Mouse (Mus musculus): Measurements from ENCODE around the gene Tnfaip6.
"Not testable (repeated sequence)": the region's sequence is repeated elsewhere in the genome, so short reads cannot be mapped to it uniquely, and the experiment has no call there.

The Tnfaip6 gene

DNA sequence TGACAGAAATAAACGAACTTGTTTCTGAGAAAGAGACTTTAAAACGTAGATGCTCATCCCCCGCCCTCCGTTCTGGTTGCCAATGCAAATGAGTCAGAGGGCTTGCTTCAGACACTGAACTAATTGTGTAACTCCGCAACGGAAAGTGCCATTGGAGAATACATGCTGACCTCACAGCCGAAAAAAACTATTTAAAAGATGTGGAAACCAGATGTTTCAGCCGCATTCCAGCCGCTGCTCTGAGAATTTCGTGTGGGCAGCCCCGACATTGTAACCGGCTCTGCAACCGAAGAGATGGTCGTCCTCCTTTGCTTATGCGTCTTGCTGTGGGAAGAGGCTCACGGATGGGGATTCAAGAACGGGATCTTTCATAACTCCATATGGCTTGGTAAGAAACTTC lies at the start of gene Tnfaip6:
Gene Tnfaip6 (plus strand): TSS at position 128 of the 400 bp plus-strand sequence.
- peak; percentile 4 to 7 for DNase-seq

- no peak for DNase-seq
These were observed 48.2 kb upstream of the Tnfaip6 start for GRCm38 (mm10) chr2:51989559-51989958.

- DNase-seq = no peak
These were observed 46.4 kb upstream of the Tnfaip6 start for GRCm38 (mm10) chr2:51991447-51991846.

GRCm38 (mm10) chr2:51999996-52000395 lies 37.8 kb upstream of the Tnfaip6 start:
- no peak for DNase-seq

- no peak for DNase-seq
These were observed 36.3 kb upstream of the Tnfaip6 start for GRCm38 (mm10) chr2:52001521-52001920.

GRCm38 (mm10) chr2:52002299-52002698 lies 35.5 kb upstream of the Tnfaip6 start:
- DNase-seq = not testable (repeated sequence)

DNA sequence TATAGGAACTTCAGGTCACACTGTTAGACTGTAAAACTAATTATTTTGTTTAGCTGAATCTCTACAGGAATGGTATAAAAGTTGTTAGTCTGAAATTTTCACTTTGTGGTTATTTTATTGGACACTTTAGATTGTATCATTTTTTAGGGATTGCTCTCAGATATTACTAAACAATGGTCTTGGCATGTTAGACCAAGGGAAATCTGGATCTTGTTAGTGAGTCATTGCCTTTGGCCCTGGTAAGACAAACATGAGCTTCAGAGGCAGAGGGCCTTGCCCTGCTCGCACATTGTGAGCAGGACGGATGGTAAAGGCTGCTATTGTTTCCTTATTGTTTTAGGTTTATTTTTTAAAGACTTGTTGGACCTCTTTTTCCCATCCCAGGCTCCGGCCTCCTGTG lies 31.4 kb upstream of the Tnfaip6 start:
- no peak for DNase-seq

GRCm38 (mm10) chr2:52011820-52012219 lies 26.0 kb upstream of the Tnfaip6 start:
- DNase-seq = not testable (repeated sequence)

DNA sequence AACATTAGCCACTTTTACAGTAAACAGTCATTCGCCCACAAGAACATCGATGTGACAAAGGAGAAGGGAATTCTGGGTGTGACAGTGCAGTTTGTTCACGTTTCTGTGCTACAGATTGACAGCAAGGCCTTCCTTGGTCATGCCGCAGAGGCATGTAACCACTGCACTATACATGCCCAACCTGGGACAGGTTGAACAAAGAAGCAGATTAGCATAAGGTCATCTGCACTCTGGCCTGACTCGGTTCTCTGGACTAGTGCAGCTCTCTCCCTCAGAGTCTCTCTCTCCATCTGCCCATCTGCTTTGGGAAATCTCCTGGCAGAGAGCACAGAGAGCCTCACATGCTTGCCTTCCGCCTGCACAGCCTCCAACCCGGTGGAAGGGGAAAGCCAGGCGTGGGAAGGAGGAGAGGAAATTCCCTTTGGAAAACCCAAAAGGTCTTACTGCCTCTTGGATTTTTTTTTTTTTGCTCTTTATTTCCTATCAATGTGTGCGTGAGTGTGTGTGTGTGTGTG lies 24.4 kb upstream of the Tnfaip6 start:
- DNase-seq = no peak

DNA sequence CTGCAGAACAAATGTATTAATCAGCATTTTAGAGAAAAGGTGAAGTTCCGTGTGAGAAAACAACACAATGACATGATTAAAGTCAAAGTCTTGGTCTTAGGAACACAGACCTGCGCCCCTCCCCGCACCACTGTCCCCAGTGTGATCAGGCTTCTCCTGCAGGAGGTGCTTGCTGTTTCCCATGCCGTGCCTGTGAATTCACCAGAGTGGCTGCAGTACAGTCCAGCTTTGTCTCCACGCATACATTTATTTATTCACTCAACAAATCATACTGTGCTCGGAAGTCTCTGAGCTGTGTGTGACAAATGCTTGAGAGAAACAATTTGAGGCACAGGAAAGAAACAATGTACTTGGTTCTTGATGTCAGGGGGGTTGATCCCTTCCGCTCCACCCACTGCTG lies 21.4 kb upstream of the Tnfaip6 start:
- DNase-seq = no peak

GRCm38 (mm10) chr2:52027061-52027460 lies 10.7 kb upstream of the Tnfaip6 start:
- DNase-seq = no peak

- DNase-seq = peak; percentile 4 to 12
These were observed 8.4 kb upstream of the Tnfaip6 start for GRCm38 (mm10) chr2:52029426-52029825.

GRCm38 (mm10) chr2:52031491-52031890 lies 6.3 kb upstream of the Tnfaip6 start:
- no peak for DNase-seq

- DNase-seq = no peak
These were observed 3.2 kb upstream of the Tnfaip6 start for GRCm38 (mm10) chr2:52034601-52035000.

GRCm38 (mm10) chr2:52035144-52035543 lies 2.7 kb upstream of the Tnfaip6 start:
- no peak for DNase-seq

GRCm38 (mm10) chr2:52036929-52037595 lies 747 bp upstream of the Tnfaip6 start:
- no peak for DNase-seq

DNA sequence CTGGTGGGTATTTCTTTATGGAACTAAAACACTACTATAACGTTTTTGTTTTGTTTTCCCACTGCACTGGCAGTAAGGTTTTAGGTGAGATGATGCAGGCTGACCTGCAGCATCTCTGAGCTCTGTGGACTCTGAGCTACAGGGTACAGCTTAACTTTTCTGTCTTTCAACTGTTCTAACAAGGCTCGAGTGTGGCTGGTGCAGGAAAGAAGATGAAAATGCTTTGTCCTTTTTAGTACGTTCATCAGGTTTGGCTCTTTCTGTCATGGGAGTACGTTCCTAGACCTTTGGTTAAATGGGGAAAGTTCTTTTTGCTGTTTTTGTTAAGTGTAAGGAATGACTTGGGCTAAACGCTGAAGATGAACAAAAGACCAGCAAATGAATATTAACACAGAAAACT lies 749 bp downstream of the Tnfaip6 start:
- DNase-seq = no peak

GRCm38 (mm10) chr2:52039083-52039801 lies 1.4 kb downstream of the Tnfaip6 start:
- DNase-seq = no peak

GRCm38 (mm10) chr2:52042132-52042531 lies 4.3 kb downstream of the Tnfaip6 start:
- DNase-seq = no peak

DNA sequence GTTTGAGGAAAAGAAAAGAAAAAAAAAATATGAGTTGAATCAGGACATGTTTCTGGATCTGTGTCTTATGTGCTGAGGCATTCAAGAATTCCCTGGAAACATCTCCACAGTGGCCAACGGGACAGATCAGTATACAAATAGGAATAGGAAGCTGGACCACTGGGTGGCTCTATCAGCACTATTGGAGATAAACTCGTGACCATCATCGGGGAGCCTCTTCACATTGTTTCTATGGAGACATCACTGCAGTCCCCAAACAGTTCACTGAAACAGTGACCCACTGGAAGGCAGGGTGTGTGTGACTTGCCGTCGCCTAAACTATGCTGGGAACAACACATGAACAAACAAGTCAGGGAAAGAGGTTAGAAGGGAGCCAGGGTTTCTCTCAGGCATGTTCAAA lies 4.9 kb downstream of the Tnfaip6 start:
- DNase-seq = no peak

- DNase-seq = no peak
These were observed 5.7 kb downstream of the Tnfaip6 start for GRCm38 (mm10) chr2:52043485-52043884.

GRCm38 (mm10) chr2:52046032-52046431 lies 8.2 kb downstream of the Tnfaip6 start:
- DNase-seq = no peak

- no peak for DNase-seq
These were observed 13.0 kb downstream of the Tnfaip6 start for GRCm38 (mm10) chr2:52050823-52051222.

- no peak for DNase-seq
These were observed 14.5 kb downstream of the Tnfaip6 start for GRCm38 (mm10) chr2:52052335-52052734.
